Mouse (Mus musculus): ENCODE measurements around the gene Socs7.

Socs7 gene

GRCm38 (mm10) chr11:97440441-97440881, 78.1 kb downstream of the Socs7 start:
- intact Hi-C loops (cut with DNase I) = no loop called here

GRCm38 (mm10) chr11:97441036-97441657, 78.8 kb downstream of the Socs7 start:
- intact Hi-C loops (cut with DNase I) = no loop called here

- intact Hi-C loops (cut with DNase I) = no loop called here
These were observed 79.3 kb downstream of the Socs7 start for GRCm38 (mm10) chr11:97441658-97442125.

GRCm38 (mm10) chr11:97442891-97443675, 80.7 kb downstream of the Socs7 start:
- intact Hi-C loops (cut with DNase I) = no loop called here

GRCm38 (mm10) chr11:97445596-97445995, 83.2 kb downstream of the Socs7 start:
- intact Hi-C loops (cut with DNase I) = no loop called here

GRCm38 (mm10) chr11:97445999-97446511, 83.7 kb downstream of the Socs7 start:
- intact Hi-C loops (cut with DNase I) = no loop called here

GRCm38 (mm10) chr11:97447979-97448378, 85.6 kb downstream of the Socs7 start:
- intact Hi-C loops (cut with DNase I) = no loop called here

Measured in adrenal gland (tissue).